Mouse (Mus musculus) liver, embryonic 14.5 days (tissue): ENCODE results near the gene Mecr. TPM values are rescaled to one million over a fixed set of nuclear protein-coding genes. Genes with fewer than 3 reads are reported as not detected.
"Not testable (repeated sequence)": the region's sequence is repeated elsewhere in the genome, so short reads cannot be mapped to it uniquely, and the experiment has no call there.

ENCODE experiments used
- ATAC-seq: fragments of 200-750 bp; cut with Nextera tagmentation; 2 replicates; pipeline ENCODE4 v1.8.0; 2017; ENCODE audit warnings: moderate number of reproducible peaks, mild to moderate bottlenecking, moderate library complexity; ENCODE audit not compliant: insufficient read depth
- DNase-seq, 3 experiments: peaks; one replicate each; pipeline ENCODE4 v3.0.0-alpha.2; 2012 to 2013; ENCODE audit warnings: low read depth in 3 of 3, low spot score in 3 of 3
- H3K27ac ChIP-seq: fragments of 300-500 bp; sonication (generic); 2 replicates; pipeline ENCODE4 v1.5.1; 2014; ENCODE audit warnings: moderate library complexity, mild to moderate bottlenecking, control low read depth, inconsistent platforms
- H3K27me3 ChIP-seq: fragments of 300-500 bp; sonication (generic); 2 replicates; pipeline ENCODE4 v1.6.1; 2014; ENCODE audit warnings: mild to moderate bottlenecking, low read length, moderate library complexity; ENCODE audit not compliant: control insufficient read depth, insufficient read depth
- H3K36me3 ChIP-seq: fragments of 300-500 bp; sonication (generic); replicated peaks from 2 replicates; pipeline ENCODE4 v1.6.1; 2014; ENCODE audit warnings: low read depth; ENCODE audit not compliant: control insufficient read depth, insufficient read depth
- H3K4me1 ChIP-seq, 2 experiments: fragments of 200-500 bp in 1 of 2; fragments of 300-500 bp in 1 of 2; sonication (generic) in 1 of 2; replicated peaks; 2 replicates each; pipeline ENCODE4 v1.6.1; 2012 to 2014; ENCODE audit warnings: antibody characterized with exemption in 1 of 2, inconsistent platforms in 1 of 2, low read length in 1 of 2; ENCODE audit not compliant: control insufficient read depth in 2 of 2, insufficient read depth in 2 of 2
- H3K4me2 ChIP-seq: fragments of 300-500 bp; sonication (generic); 2 replicates; pipeline ENCODE4 v1.6.1; 2014; ENCODE audit warnings: low read depth, mild to moderate bottlenecking, control low read depth, moderate library complexity
- H3K4me3 ChIP-seq, 2 experiments: fragments of 200-500 bp in 1 of 2; fragments of 300-500 bp in 1 of 2; sonication (generic) in 1 of 2; 2 replicates each; pipeline ENCODE4 v1.5.1; 2012 to 2014; ENCODE audit warnings: low read depth in 2 of 2, low read length in 2 of 2, mild to moderate bottlenecking in 2 of 2, control low read depth in 1 of 2, inconsistent platforms in 1 of 2, moderate library complexity in 1 of 2; ENCODE audit not compliant: insufficient read depth in 1 of 2
- H3K9ac ChIP-seq: fragments of 300-500 bp; sonication (generic); replicated peaks from 2 replicates; pipeline ENCODE4 v1.6.1; 2014; ENCODE audit warnings: mild to moderate bottlenecking, control low read depth, moderate library complexity
- H3K9me3 ChIP-seq: fragments of 300-500 bp; sonication (generic); 2 replicates; pipeline ENCODE4 v1.6.1; 2016; ENCODE audit warnings: low read length, mixed read lengths; ENCODE audit not compliant: control insufficient read depth
- CTCF ChIP-seq: IDR thresholded peaks from 2 replicates; pipeline ENCODE4 v1.5.1; 2016; ENCODE audit warnings: antibody characterized with exemption, low read depth, control low read depth
- EP300 ChIP-seq: IDR thresholded peaks from 2 replicates; pipeline ENCODE4 v1.6.1; 2016; ENCODE audit warnings: antibody characterized with exemption, low read depth
- WGBS: fragments of 180-500 bp; shearing (Covaris S2); extraction: QIAGEN DNeasy Blood & Tissue Kit; methylation state at CpG from one replicate; pipeline ENCODE4 v1.1.7; 2014; ENCODE audit not compliant: insufficient replicate concordance; 5-methylcytosine and 5-hydroxymethylcytosine counted together
- polyA plus RNA-seq, 2 experiments: library from polyadenylated mRNA; depleted of rRNA in 1 of 2; stranded (reverse) in 1 of 2; unstranded in 1 of 2; fragments of >200 nt; fragmentation: Nextera tagmentation in 1 of 2; extraction: Ambion mirVana in 1 of 2; gene quantifications; 2 replicates each; pipeline versions ENCODE4 v1.2.1 to v1.2.3; 2012 to 2014

Gene Mecr
- polyA plus RNA-seq, 2 experiments = 23.8 to 31.6 TPM

DNA sequence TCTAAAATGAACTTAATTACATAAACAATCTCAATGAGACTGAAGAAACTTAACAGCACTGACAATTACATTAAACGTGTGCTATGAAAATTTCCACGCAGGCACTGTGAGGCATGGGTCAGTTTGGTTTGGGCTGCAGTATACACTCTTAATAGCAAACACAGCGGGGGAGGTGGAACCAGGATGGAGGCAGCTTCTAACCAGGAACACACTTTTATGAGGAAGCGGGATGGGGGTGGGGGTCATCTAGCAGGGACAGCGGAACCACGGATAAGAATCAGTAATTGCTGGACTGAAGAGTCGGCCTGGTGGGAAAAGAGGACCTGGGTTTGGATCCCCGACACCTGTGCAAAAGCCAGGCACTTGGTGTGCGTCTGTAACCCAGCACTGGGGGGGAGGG lies 39.4 kb upstream of the Mecr start:
- Histone ChIP-seq H3K27me3 (no peaks in the 10 kb centered on the region), H3K4me2 (no peak overlapping the region), H3K36me3 (no peaks in the 10 kb centered on the region), H3K4me1 (no peaks in the 10 kb centered on the region), H3K9ac (no peak overlapping the region), H3K4me3 (no peak overlapping the region), H3K9me3 (no peaks in the 10 kb centered on the region), H3K27ac (no peak overlapping the region)
- ATAC-seq = no peak
- DNase-seq = no peak
- TF ChIP-seq CTCF = no peak
- TF ChIP-seq EP300 = no peak
- WGBS = 51% methylated on average over 9 of the region's 9 CpGs

DNA sequence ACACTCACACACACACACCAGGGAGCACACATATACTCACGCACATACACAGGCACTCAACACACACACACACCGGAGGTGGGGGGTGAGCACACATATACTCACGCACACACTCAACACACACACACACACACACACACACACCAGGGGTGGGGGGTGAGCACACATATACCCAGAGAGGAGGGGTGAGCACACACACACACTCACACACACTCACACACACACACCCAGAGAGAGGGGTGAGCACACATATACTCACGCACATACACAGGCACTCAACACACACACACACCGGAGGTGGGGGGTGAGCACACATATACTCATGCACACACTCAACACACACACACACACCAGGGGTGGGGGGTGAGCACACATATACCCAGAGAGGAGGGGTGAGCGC lies 38.5 kb upstream of the Mecr start:
- H3K27me3 ChIP-seq = not testable (repeated sequence)
- ATAC-seq = 0 out of 2 replicates have a peak, but pooled peaks have one; percentile 31

DNA sequence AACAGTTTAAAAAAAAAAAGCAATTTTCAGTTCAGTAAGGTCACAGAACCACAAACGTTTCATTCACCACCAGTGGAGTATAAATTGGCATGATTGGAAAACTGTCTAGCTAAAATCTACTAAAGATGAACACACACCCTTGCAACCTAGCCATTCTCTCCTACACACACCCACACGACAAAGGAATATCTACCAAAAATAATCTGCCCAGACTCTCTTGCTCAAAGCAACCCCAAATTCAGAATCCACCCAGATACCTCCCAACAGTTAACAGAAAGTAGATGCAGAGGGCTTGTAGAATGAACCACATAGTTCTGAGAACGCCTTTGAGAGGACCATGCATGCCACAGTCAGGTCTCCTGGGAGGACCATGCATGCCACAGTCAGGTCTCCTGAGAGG lies 38.0 kb upstream of the Mecr start:
- no peak overlapping the region for H3K4me2 ChIP-seq
- no peak overlapping the region for H3K9ac ChIP-seq
- 59% methylated on average over 3 of the region's 3 CpGs for WGBS
- ATAC-seq (no peak), DNase-seq (no peak)
- H3K27me3 ChIP-seq = no peaks in the 10 kb centered on the region
- no peaks in the 10 kb centered on the region for H3K4me1 ChIP-seq
- H3K9me3 ChIP-seq = no peaks in the 10 kb centered on the region
- no peaks in the 10 kb centered on the region for H3K36me3 ChIP-seq
- H3K4me3 ChIP-seq = no peak overlapping the region
- no peak for TF ChIP-seq CTCF
- no peak for TF ChIP-seq EP300
- H3K27ac ChIP-seq = no peak overlapping the region

More for the DNA sequence above, 38.5 kb upstream of the Mecr start:
- whole genome bisulfite sequencing = 89% methylated on average over 5 of the region's 6 CpGs
- H3K4me2 ChIP-seq, H3K4me1 ChIP-seq, H3K27ac ChIP-seq, H3K9ac ChIP-seq, H3K36me3 ChIP-seq, H3K4me3 ChIP-seq, DNase-seq, H3K9me3 ChIP-seq: not testable (repeated sequence)

DNA sequence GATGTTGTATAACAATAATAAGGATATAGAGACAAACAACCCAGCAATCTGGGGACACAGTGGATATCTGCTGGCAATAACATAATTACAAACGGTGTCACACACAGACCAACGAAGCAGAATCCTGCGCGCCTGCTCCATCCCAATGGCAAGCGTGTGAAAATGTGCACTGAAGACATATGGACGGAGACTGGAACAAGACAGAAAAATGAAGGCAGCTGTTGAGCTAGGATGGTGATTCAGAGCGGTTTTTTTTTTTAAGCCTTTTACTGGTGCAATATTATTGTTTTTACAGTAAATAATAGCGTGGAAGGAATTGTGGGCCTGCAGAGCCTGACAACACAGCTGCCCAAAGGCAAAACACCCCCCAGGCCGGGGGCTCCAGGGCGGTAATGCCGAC lies 30.8 kb upstream of the Mecr start:
- Histone ChIP-seq H3K4me3 (no peak overlapping the region), H3K4me1 (peaks cover 0 to 7% of the 10 kb centered on the region in 2 experiments; a peak in 1 of 4 replicates), H3K27ac (no peak overlapping the region), H3K27me3 (no peaks in the 10 kb centered on the region), H3K4me2 (no peak overlapping the region), H3K9ac (no peak overlapping the region), H3K36me3 (no peaks in the 10 kb centered on the region), H3K9me3 (no peaks in the 10 kb centered on the region)
- 78% methylated on average over 11 of the region's 11 CpGs for WGBS
- ATAC-seq (no peak), DNase-seq (no peak)
- TF ChIP-seq CTCF = no peak

DNA sequence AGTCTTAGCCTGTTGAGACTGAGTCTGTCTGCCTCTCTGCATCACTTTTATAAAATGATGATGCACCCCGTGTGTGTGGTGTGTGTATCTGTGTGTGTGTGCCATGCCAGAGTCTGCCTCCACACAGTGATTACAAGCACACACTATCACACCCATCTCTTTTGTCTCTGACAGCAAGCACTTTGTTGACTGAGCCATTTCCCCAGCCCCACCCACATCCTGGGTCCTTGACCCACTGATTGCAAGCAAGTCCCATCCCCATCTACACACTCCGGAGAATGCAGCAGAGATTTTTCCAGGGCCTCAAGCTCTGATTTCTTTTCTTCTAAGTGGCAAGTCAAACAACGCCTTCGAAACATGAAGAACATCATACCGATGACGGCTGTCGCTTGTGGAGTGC lies 29.5 kb upstream of the Mecr start:
- DNase-seq (no peak), ATAC-seq (no peak)
- Histone ChIP-seq H3K9ac (no peak overlapping the region), H3K27ac (no peak overlapping the region), H3K4me2 (no peak overlapping the region), H3K36me3 (no peaks in the 10 kb centered on the region), H3K4me3 (no peak overlapping the region), H3K9me3 (no peaks in the 10 kb centered on the region), H3K27me3 (no peaks in the 10 kb centered on the region), H3K4me1 (peaks cover 0 to 7% of the 10 kb centered on the region in 2 experiments; a peak in 1 of 4 replicates)
- 76% methylated on average over 7 of the region's 7 CpGs for WGBS
- TF ChIP-seq CTCF (no peak), EP300 (no peak)
